Mouse (Mus musculus): ENCODE results near the gene Ttc38. TPM values are rescaled to one million over a fixed set of nuclear protein-coding genes. Genes with fewer than 3 reads are reported as not detected.
A peak's percentile ranks its signal among the peaks of the same experiment; 100 is the strongest.

Gene Ttc38
- total and polyA plus RNA-seq, 3 experiments, result 2.1 to 4.2 TPM; not detected in 1

DNA sequence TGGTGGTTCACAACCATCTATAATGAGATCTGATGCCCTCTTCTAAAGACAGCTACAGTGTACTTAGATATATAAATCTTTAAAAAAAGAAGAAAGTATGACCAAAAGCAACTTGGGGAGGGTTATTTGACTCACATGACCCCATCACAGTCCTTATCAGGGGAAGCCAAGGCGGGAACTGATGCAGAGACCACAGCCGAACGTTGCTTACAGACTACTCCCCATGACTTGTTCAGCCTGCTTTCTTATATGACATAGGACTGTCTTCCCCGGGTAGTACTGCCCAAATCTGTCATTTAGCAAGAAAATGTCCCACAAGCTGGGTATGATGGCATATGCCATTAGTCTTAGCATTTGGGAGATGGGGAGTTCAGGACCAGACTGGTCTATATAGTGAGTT, 57.1 kb downstream of the Ttc38 start:
- Histone ChIP-seq H3K79me2 (ENCODE audit: control insufficient read depth, insufficient read depth, low read length, poor library complexity) (no peaks in the 10 kb centered on the region), H3K27ac (ENCODE audit: control insufficient read depth, low read depth, low read length) (no peak overlapping the region), H3K36me3 (ENCODE audit: control insufficient read depth in 1 of 2, insufficient read depth in 2 of 2, low read length in 2 of 2) (no peaks in the 10 kb centered on the region; a peak in 2 of 4 replicates), H3K9ac (ENCODE audit: control insufficient read depth, low read depth, low read length, poor library complexity, severe bottlenecking) (no peak overlapping the region), H3K4me3 (ENCODE audit: control insufficient read depth in 1 of 2, insufficient read depth in 1 of 2, low read depth in 2 of 2, low read length in 2 of 2) (no peak overlapping the region), H3K9me3 (replicated peaks; ENCODE audit: insufficient read depth, low read length) (no peaks in the 10 kb centered on the region), H3K27me3 (ENCODE audit: control insufficient read depth in 1 of 2, insufficient read depth in 2 of 2, low read length in 2 of 2) (no peaks in the 10 kb centered on the region), H3K4me1 (ENCODE audit: control insufficient read depth in 1 of 2, insufficient read depth in 2 of 2, low read length in 2 of 2) (no peaks in the 10 kb centered on the region)
- peak; percentile 20 for DNase-seq (ENCODE audit: low read depth, low spot score)
- TF ChIP-seq ZNF384 (IDR thresholded peaks at IDR 0.05; ENCODE audit: low read depth, low read length) (no peak), CTCF (IDR thresholded peaks at IDR 0.05 in 2 of 3, conservative IDR thresholded peaks at IDR 0.05 in 1 of 3; ENCODE audit: control insufficient read depth in 1 of 3, insufficient read depth in 1 of 3, low read depth in 2 of 3, low read length in 3 of 3, poor library complexity in 1 of 3, severe bottlenecking in 1 of 3) (no peak), ZMIZ1 (IDR thresholded peaks at IDR 0.05; ENCODE audit: low read depth, low read length) (no peak), TCF12 (IDR thresholded peaks at IDR 0.05; ENCODE audit: low read depth, low read length) (no peak)

DNA sequence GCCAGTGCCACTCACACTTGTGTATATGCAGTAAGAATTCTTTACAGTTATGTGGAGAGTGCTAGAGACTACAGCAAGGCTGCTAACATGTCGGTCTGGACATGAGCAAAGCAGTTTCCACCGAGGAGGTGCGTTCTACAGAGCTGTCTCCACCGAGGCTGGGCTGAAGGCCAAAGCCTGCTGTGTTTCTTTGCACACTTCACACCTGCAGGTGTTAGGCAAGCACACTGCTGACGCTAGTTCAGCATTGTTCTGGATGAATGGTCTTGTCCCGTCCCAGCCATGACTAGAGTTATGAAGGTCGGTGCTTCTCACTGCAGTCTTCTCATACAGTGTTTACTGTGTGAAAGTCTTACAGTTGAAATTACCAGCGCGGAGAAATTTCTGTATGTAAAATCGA, 59.9 kb downstream of the Ttc38 start:
- Histone ChIP-seq H3K36me3 (ENCODE audit: control insufficient read depth in 1 of 2, insufficient read depth in 2 of 2, low read length in 2 of 2) (no peaks in the 10 kb centered on the region; a peak in 1 of 4 replicates), H3K9me3 (replicated peaks; ENCODE audit: insufficient read depth, low read length) (no peaks in the 10 kb centered on the region)

DNA sequence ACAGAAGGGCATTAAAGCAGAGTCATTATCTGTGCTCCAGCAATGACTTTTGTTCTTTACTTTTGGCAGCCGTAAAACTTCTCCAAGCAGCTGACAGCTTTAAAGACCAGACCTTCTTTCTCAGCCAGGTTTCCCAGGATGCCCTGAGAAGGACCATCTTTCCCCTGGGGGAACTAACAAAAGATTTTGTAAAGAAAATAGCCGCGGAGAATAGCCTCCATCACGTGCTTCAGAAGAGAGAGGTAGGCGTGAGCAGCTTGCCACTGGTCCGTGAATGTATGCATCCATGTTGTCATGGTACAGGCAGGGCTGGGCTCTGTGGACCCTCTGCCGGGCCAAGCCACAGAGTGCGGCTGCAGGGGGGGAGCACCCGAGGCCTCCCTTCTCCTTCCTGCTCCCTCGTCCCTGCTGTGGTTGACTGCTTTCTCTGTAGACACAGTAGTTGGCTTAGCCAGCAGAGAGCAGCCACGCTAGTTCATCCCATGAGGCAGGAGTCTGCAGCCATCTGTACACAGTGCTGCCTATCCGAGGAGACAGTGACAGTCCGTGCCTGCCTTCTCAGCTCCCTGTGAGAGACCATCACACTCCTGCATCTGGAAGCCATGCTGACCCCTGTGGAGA, 60.5 kb downstream of the Ttc38 start:
- H3K27me3 ChIP-seq (ENCODE audit: control insufficient read depth in 1 of 2, insufficient read depth in 2 of 2, low read length in 2 of 2), result no peaks in the 10 kb centered on the region
- DNase-seq (ENCODE audit: low read depth, low spot score), result no peak
- no peak overlapping the region for H3K27ac ChIP-seq (ENCODE audit: control insufficient read depth, low read depth, low read length)
- no peak overlapping the region for H3K4me3 ChIP-seq (ENCODE audit: control insufficient read depth in 1 of 2, insufficient read depth in 1 of 2, low read depth in 2 of 2, low read length in 2 of 2)
- no peaks in the 10 kb centered on the region; a peak in 1 of 4 replicates for H3K36me3 ChIP-seq (ENCODE audit: control insufficient read depth in 1 of 2, insufficient read depth in 2 of 2, low read length in 2 of 2)
- no peaks in the 10 kb centered on the region for H3K79me2 ChIP-seq (ENCODE audit: control insufficient read depth, insufficient read depth, low read length, poor library complexity)
- no peaks in the 10 kb centered on the region for H3K9me3 ChIP-seq (replicated peaks; ENCODE audit: insufficient read depth, low read length)
- H3K4me1 ChIP-seq (ENCODE audit: control insufficient read depth in 1 of 2, insufficient read depth in 2 of 2, low read length in 2 of 2), result no peaks in the 10 kb centered on the region
- TF ChIP-seq NELFE (IDR thresholded peaks at IDR 0.05; ENCODE audit: low read depth, low read length) (no peak), GABPA (IDR thresholded peaks at IDR 0.05; ENCODE audit: low read depth, low read length) (no peak), TAL1 (IDR thresholded peaks at IDR 0.05; ENCODE audit: low read length) (no peak)
- no peak overlapping the region for H3K9ac ChIP-seq (ENCODE audit: control insufficient read depth, low read depth, low read length, poor library complexity, severe bottlenecking)

More for the DNA sequence above, 59.9 kb downstream of the Ttc38 start:
- TF ChIP-seq NRF1 (IDR thresholded peaks at IDR 0.05; ENCODE audit: insufficient read depth, low read depth, low read length, poor library complexity, severe bottlenecking), result no peak
- no peak for TF ChIP-seq USF1 (IDR thresholded peaks at IDR 0.05; ENCODE audit: low read depth, low read length)
- TF ChIP-seq KAT2A (conservative IDR thresholded peaks at IDR 0.05; ENCODE audit: low read depth, low read length), result no peak
- no peak for TF ChIP-seq TCF12 (IDR thresholded peaks at IDR 0.05; ENCODE audit: low read depth, low read length)
- TF ChIP-seq CHD1 (IDR thresholded peaks at IDR 0.05; ENCODE audit: low read depth, low read length), result no peak
- TF ChIP-seq TBP (IDR thresholded peaks at IDR 0.05; ENCODE audit: low read depth, low read length), result no peak
- no peak for TF ChIP-seq E2F4 (IDR thresholded peaks at IDR 0.05; ENCODE audit: borderline replicate concordance, low read depth, low read length)
- no peak for TF ChIP-seq POLR2AphosphoS5 (IDR thresholded peaks at IDR 0.05; ENCODE audit: borderline replicate concordance, low read depth, low read length)
- no peak for TF ChIP-seq MAFK (IDR thresholded peaks at IDR 0.05; ENCODE audit: borderline replicate concordance, low read depth, low read length)
- no peak for TF ChIP-seq ZNF384 (IDR thresholded peaks at IDR 0.05; ENCODE audit: low read depth, low read length)
- TF ChIP-seq POLR2AphosphoS2 (IDR thresholded peaks at IDR 0.05; ENCODE audit: low read length), result no peak
- no peak for TF ChIP-seq MXI1 (IDR thresholded peaks at IDR 0.05; ENCODE audit: low read depth, low read length)
- TF ChIP-seq POLR2A (IDR thresholded peaks at IDR 0.05; ENCODE audit: control insufficient read depth in 1 of 2, insufficient read depth in 1 of 2, low read depth in 1 of 2, low read length in 2 of 2, poor library complexity in 1 of 2), result no peak
- TF ChIP-seq MYB (IDR thresholded peaks at IDR 0.05; ENCODE audit: low read depth, low read length), result no peak
- TF ChIP-seq ZMIZ1 (IDR thresholded peaks at IDR 0.05; ENCODE audit: low read depth, low read length), result no peak
- no peak for TF ChIP-seq CHD2 (IDR thresholded peaks at IDR 0.05; ENCODE audit: low read length)
- no peak for TF ChIP-seq MAX (IDR thresholded peaks at IDR 0.05; ENCODE audit: low read length)
- H3K27me3 ChIP-seq (ENCODE audit: control insufficient read depth in 1 of 2, insufficient read depth in 2 of 2, low read length in 2 of 2), result no peaks in the 10 kb centered on the region
- H3K4me3 ChIP-seq (ENCODE audit: control insufficient read depth in 1 of 2, insufficient read depth in 1 of 2, low read depth in 2 of 2, low read length in 2 of 2), result no peak overlapping the region
- DNase-seq (ENCODE audit: low read depth, low spot score), result no peak
- H3K9ac ChIP-seq (ENCODE audit: control insufficient read depth, low read depth, low read length, poor library complexity, severe bottlenecking), result no peak overlapping the region
- no peak overlapping the region for H3K27ac ChIP-seq (ENCODE audit: control insufficient read depth, low read depth, low read length)
- no peaks in the 10 kb centered on the region for H3K79me2 ChIP-seq (ENCODE audit: control insufficient read depth, insufficient read depth, low read length, poor library complexity)
- H3K4me1 ChIP-seq (ENCODE audit: control insufficient read depth in 1 of 2, insufficient read depth in 2 of 2, low read length in 2 of 2), result no peaks in the 10 kb centered on the region
